Mouse (Mus musculus): Measurements from ENCODE around the gene Duox2. TPM values are rescaled to one million over a fixed set of nuclear protein-coding genes. Genes with fewer than 3 reads are reported as not detected.

Gene Duox2
- total RNA-seq, 2 experiments from 2014 or later = 0.06 to 0.13 TPM

GRCm38 (mm10) chr2:122243671-122244131 is 54.5 kb downstream of the Duox2 start:
- intact Hi-C loops (cut with DNase I) = loop anchor here (1.0 to 5.0 kb wide), 2 partner anchors 49 to 171 kb away; no protein-coding TSS in a partner anchor
- TF ChIP-seq CTCF (IDR thresholded peaks at IDR 0.05) = peak; percentile 98
- DNase-seq = peak; percentile 72
- H3K27ac ChIP-seq = no peak overlapping the region; the same call in 1 of the 2 replicates
- no peak overlapping the region for H3K4me3 ChIP-seq

GRCm38 (mm10) chr2:122241935-122242334 is 56.3 kb downstream of the Duox2 start:
- TF ChIP-seq CTCF (IDR thresholded peaks at IDR 0.05) = no peak
- intact Hi-C loops (cut with DNase I) = loop anchor here (5.0 kb wide), 1 partner anchor 170 kb away; no protein-coding TSS in a partner anchor

GRCm38 (mm10) chr2:122241226-122241625 is 57.0 kb downstream of the Duox2 start:
- intact Hi-C loops (cut with DNase I) = loop anchor here (5.0 kb wide), 1 partner anchor 169 kb away; no protein-coding TSS in a partner anchor
- no peak for DNase-seq
- no peak for TF ChIP-seq CTCF (IDR thresholded peaks at IDR 0.05)
- no peak overlapping the region for H3K27ac ChIP-seq
- no peak overlapping the region for H3K4me3 ChIP-seq

More at GRCm38 (mm10) chr2:122241935-122242334, 56.3 kb downstream of the Duox2 start:
- 0 out of 2 replicates have a peak overlapping the region, but pooled peaks have one; percentile 24 for H3K27ac ChIP-seq
- H3K4me3 ChIP-seq = no peak overlapping the region
- DNase-seq = no peak

- TF ChIP-seq CTCF (IDR thresholded peaks at IDR 0.05) = no peak
- no peak for DNase-seq
Measured at GRCm38 (mm10) chr2:122240735-122241134, 57.5 kb downstream of the Duox2 start.

GRCm38 (mm10) chr2:122237891-122238470 is 60.3 kb downstream of the Duox2 start:
- TF ChIP-seq CTCF (IDR thresholded peaks at IDR 0.05) = no peak
- intact Hi-C loops (cut with DNase I) = no loop called here
- no peak for DNase-seq

More at GRCm38 (mm10) chr2:122240735-122241134, 57.5 kb downstream of the Duox2 start:
- Histone ChIP-seq H3K27ac (no peak overlapping the region), H3K4me3 (no peak overlapping the region)
- intact Hi-C loops (cut with DNase I) = loop anchor here (5.0 kb wide), 1 partner anchor 168 kb away; no protein-coding TSS in a partner anchor

GRCm38 (mm10) chr2:122236321-122236720 is 61.9 kb downstream of the Duox2 start:
- no peak for DNase-seq
- intact Hi-C loops (cut with DNase I) = no loop called here
- Histone ChIP-seq H3K4me3 (no peak overlapping the region), H3K27ac (no peak overlapping the region; the same call in 1 of the 2 replicates)
- TF ChIP-seq CTCF (IDR thresholded peaks at IDR 0.05) = no peak

More at GRCm38 (mm10) chr2:122237891-122238470, 60.3 kb downstream of the Duox2 start:
- H3K27ac ChIP-seq = no peak overlapping the region
- no peak overlapping the region for H3K4me3 ChIP-seq

GRCm38 (mm10) chr2:122235425-122235824 is 62.8 kb downstream of the Duox2 start:
- intact Hi-C loops (cut with DNase I) = no loop called here
- no peak for DNase-seq
- H3K27ac ChIP-seq = peak overlapping the region; percentile 87
- H3K4me3 ChIP-seq = peak overlapping the region; percentile 94
- no peak for TF ChIP-seq CTCF (IDR thresholded peaks at IDR 0.05)

GRCm38 (mm10) chr2:122234611-122235288 is 63.5 kb downstream of the Duox2 start, which contains the start of gene Sord:
Gene Sord (plus strand): TSS chr2:122234749.
- H3K4me3 ChIP-seq = peak within 1 kb of the TSS; percentile 94
- peak; percentile 85 for DNase-seq
- intact Hi-C loops (cut with DNase I) = no loop called here
- H3K27ac ChIP-seq = peak within 1 kb of the TSS; percentile 87
- no peak for TF ChIP-seq CTCF (IDR thresholded peaks at IDR 0.05)

- intact Hi-C loops (cut with DNase I) = no loop called here
- DNase-seq = peak; percentile 34
- TF ChIP-seq CTCF (IDR thresholded peaks at IDR 0.05) = no peak
- Histone ChIP-seq H3K27ac (peak overlapping the region; percentile 87), H3K4me3 (peak overlapping the region; percentile 94)
Measured at GRCm38 (mm10) chr2:122233759-122234557, 64.3 kb downstream of the Duox2 start.

GRCm38 (mm10) chr2:122233341-122233740 is 64.9 kb downstream of the Duox2 start:
- DNase-seq = no peak
- TF ChIP-seq CTCF (IDR thresholded peaks at IDR 0.05) = no peak
- intact Hi-C loops (cut with DNase I) = no loop called here
- Histone ChIP-seq H3K27ac (no peak overlapping the region), H3K4me3 (peak overlapping the region; percentile 94; the same call in 1 of the 2 replicates)

GRCm38 (mm10) chr2:122231616-122232015 is 66.6 kb downstream of the Duox2 start:
- Histone ChIP-seq H3K4me3 (no peak overlapping the region), H3K27ac (no peak overlapping the region)
- no peak for TF ChIP-seq CTCF (IDR thresholded peaks at IDR 0.05)
- no peak for DNase-seq
- intact Hi-C loops (cut with DNase I) = no loop called here

GRCm38 (mm10) chr2:122230395-122230794 is 67.9 kb downstream of the Duox2 start:
- intact Hi-C loops (cut with DNase I) = no loop called here
- no peak overlapping the region for H3K27ac ChIP-seq
- no peak for TF ChIP-seq CTCF (IDR thresholded peaks at IDR 0.05)
- no peak overlapping the region for H3K4me3 ChIP-seq
- DNase-seq = no peak

Other genes starting within 250 kb of the Duox2 start
- 1 to 10 TPM; 5.7 to 6.3 TPM for gene Spg11, start 180.1 kb downstream of the Duox2 start, total RNA-seq (2021)
- 10 to 100 TPM; 60.6 to 85.4 TPM for gene B2m, start 150.8 kb downstream of the Duox2 start, total RNA-seq (2021)
- not detected for gene Trim69, start 137.7 kb downstream of the Duox2 start, total RNA-seq (2021)
- not detected for gene Patl2, start 112.3 kb downstream of the Duox2 start, total RNA-seq (2021)
- gene Terb2, start 112.2 kb downstream of the Duox2 start, total RNA-seq (2021) = not detected
- 10 to 100 TPM; 50.5 to 71.2 TPM for gene Sord, start 63.7 kb downstream of the Duox2 start, total RNA-seq (2021)
- not detected for gene Duoxa2, start 451 bp upstream of the Duox2 start, total RNA-seq (2021)
- under 1 TPM; 0.28 to 0.95 TPM for gene Duoxa1, start 15.3 kb upstream of the Duox2 start, total RNA-seq (2021)
- under 1 TPM; 0.43 to 0.73 TPM for gene Duox1, start 17.2 kb upstream of the Duox2 start, total RNA-seq (2021)
- gene Shf, start 70.7 kb upstream of the Duox2 start, total RNA-seq (2021) = 1 to 10 TPM; 2.1 to 2.9 TPM
- 1 to 10 TPM; 5.6 to 9.9 TPM for gene Slc28a2, start 128.0 kb upstream of the Duox2 start, total RNA-seq (2021)
- under 1 TPM; 0.08 to 0.20 TPM for gene Gm14085, start 186.5 kb upstream of the Duox2 start, total RNA-seq (2021)

Measured in gastrocnemius, adult 2 months (tissue).